Mouse (Mus musculus) retina, adult 2 months (tissue): ENCODE measurements at regions not wholly inside any gene's neighbourhood (a gene's known extent, or its start where the extent isn't known, plus 50 kb on each side); places are given as distances from the start of the nearest gene placed in this dataset.

Source experiments
- DNase-seq: peaks from one replicate; pipeline ENCODE4 v3.0.0-alpha.2; 2012; ENCODE audit warnings: low read depth, low spot score

- no peak for DNase-seq
Measured at GRCm38 (mm10) chr9:61757806-61758205, 156.5 kb downstream of the Rplp1 start.

GRCm38 (mm10) chr9:61756801-61757342 lies 157.5 kb downstream of the Rplp1 start:
- no peak for DNase-seq

- no peak for DNase-seq
Measured at GRCm38 (mm10) chr9:61756224-61756800, 158.0 kb downstream of the Rplp1 start.

GRCm38 (mm10) chr9:61755311-61755710 lies 159.0 kb downstream of the Rplp1 start:
- DNase-seq: no peak

GRCm38 (mm10) chr9:61753795-61754194 lies 160.5 kb downstream of the Rplp1 start:
- DNase-seq: no peak

GRCm38 (mm10) chr9:61749201-61749600 lies 165.1 kb downstream of the Rplp1 start:
- DNase-seq: no peak

- no peak for DNase-seq
Measured at GRCm38 (mm10) chr9:61748416-61748815, 165.9 kb downstream of the Rplp1 start.

GRCm38 (mm10) chr9:61746401-61746800 lies 167.9 kb downstream of the Rplp1 start:
- no peak for DNase-seq

- DNase-seq: no peak
Measured at GRCm38 (mm10) chr9:61745301-61745801, 169.0 kb downstream of the Rplp1 start.

- no peak for DNase-seq
Measured at GRCm38 (mm10) chr9:61733540-61733939, 180.8 kb downstream of the Rplp1 start.

- no peak for DNase-seq
Measured at GRCm38 (mm10) chr9:61732747-61733146, 181.6 kb downstream of the Rplp1 start.

- DNase-seq: no peak
Measured at GRCm38 (mm10) chr9:61728115-61728514, 186.2 kb downstream of the Rplp1 start.

GRCm38 (mm10) chr9:61727651-61728050 lies 186.7 kb downstream of the Rplp1 start:
- no peak for DNase-seq

GRCm38 (mm10) chr9:61724070-61724469 lies 190.3 kb downstream of the Rplp1 start:
- no peak for DNase-seq

GRCm38 (mm10) chr9:61723021-61723581 lies 191.2 kb downstream of the Rplp1 start:
- DNase-seq: no peak

GRCm38 (mm10) chr9:61721851-61722250 lies 192.5 kb downstream of the Rplp1 start:
- no peak for DNase-seq

- no peak for DNase-seq
Measured at GRCm38 (mm10) chr9:61721071-61721470, 193.3 kb downstream of the Rplp1 start.

GRCm38 (mm10) chr9:61720206-61720605 lies 194.1 kb downstream of the Rplp1 start:
- DNase-seq: no peak

- DNase-seq: no peak
Measured at GRCm38 (mm10) chr9:61716751-61717150, 197.6 kb downstream of the Rplp1 start.

- DNase-seq: no peak
Measured at GRCm38 (mm10) chr9:61714331-61715035, 199.9 kb downstream of the Rplp1 start.

GRCm38 (mm10) chr9:61713806-61714205 lies 200.5 kb downstream of the Rplp1 start:
- DNase-seq: no peak

GRCm38 (mm10) chr9:61711296-61711695 lies 203.0 kb downstream of the Rplp1 start:
- DNase-seq: no peak

GRCm38 (mm10) chr9:61707875-61708274 lies 206.5 kb downstream of the Rplp1 start:
- no peak for DNase-seq
